Mouse (Mus musculus) hematopoietic stem cell, adult 5-6 weeks (primary cell): ENCODE measurements around the gene Prr5l. TPM values are rescaled to one million over a fixed set of nuclear protein-coding genes. Genes with fewer than 3 reads are reported as not detected.
A peak's percentile ranks its signal among the peaks of the same experiment; 100 is the strongest.
"Not testable (repeated sequence)": the region's sequence is repeated elsewhere in the genome, so short reads cannot be mapped to it uniquely, and the experiment has no call there.

Source experiments
- ATAC-seq, 2 experiments: fragments of 125-278 bp in 1 of 2; replicated peaks in 1 of 2; 2 replicates each; pipeline ENCODE4 v1.8.0; 2016 to 2017; ENCODE audit warnings: inconsistent platforms in 2 of 2, mild to moderate bottlenecking in 2 of 2, moderate number of reproducible peaks in 2 of 2, low read depth in 1 of 2, moderate TSS enrichment in 1 of 2; ENCODE audit not compliant: low FRiP score in 2 of 2, poor library complexity in 2 of 2, severe bottlenecking in 2 of 2, insufficient read depth in 1 of 2, low TSS enrichment in 1 of 2
- total RNA-seq: library from RNA; stranded (forward); fragments of 172-1452, 232-1000 nt; gene quantifications from 2 replicates; pipeline ENCODE4 v1.2.3, GENCODE M21; 2017

Gene Prr5l
- total RNA-seq, 1 experiment from 2014 or later: 0.69 TPM

- ATAC-seq: no peak
Observed at GRCm38 (mm10) chr2:101754939-101755555, 127.8 kb downstream of the Prr5l start.

DNA sequence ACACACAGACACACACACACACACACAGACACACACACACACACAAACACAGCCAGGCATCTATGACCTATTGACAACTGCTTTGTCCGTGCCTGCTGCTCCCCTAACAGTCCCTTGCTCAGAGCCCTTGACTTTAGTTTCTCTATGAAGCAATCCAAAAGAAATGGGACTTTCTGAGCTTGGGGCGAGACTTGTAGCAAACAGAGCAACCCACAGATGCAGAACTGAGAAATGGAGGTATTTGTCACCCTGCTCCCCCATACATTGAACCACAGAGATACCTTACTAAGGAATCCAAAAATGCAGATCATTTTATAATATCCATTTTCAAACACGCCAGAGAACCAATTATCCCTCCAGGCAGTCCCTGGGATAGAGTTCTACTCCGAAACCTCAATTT lies 128.4 kb downstream of the Prr5l start:
- ATAC-seq: no peak

GRCm38 (mm10) chr2:101752979-101753378 lies 129.8 kb downstream of the Prr5l start:
- no peak for ATAC-seq

- ATAC-seq: peak; percentile 39 to 41; a peak in 2 of 4 replicates
Observed at GRCm38 (mm10) chr2:101752402-101752801, 130.4 kb downstream of the Prr5l start.

DNA sequence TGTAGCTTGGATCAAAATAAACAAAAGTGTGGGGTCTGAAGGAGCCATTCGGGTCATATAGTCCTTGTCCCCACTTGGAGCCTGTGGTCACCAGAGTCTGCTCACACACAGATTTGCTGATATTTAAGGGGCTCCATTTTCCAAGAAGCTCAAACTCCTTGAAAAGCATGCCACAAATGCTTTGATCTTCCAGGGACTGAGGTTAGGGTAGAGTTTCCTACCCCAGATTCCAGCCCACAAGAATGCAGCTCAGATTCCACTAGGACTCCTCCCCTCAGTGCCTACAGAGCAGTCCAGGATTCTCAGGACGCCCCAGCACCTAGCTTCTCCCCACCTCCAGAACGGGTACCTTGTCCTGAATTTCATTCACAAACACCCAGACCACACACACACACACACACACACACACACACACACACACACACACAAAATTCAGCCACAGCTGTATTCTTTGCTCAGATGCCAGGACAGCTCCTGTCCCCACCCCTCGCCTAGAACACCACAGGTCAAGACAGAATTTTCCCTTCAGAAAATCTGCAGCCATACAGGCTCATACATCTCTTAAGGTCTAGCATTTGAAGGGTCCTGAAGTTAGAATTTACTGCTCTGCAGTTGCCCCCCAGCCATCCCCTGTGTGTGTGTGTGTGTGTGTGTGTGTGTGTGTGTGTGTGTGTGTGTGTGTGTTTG lies 131.4 kb downstream of the Prr5l start:
- no peak for ATAC-seq

- no peak for ATAC-seq
Observed at GRCm38 (mm10) chr2:101746537-101746936, 136.3 kb downstream of the Prr5l start.

- not testable (repeated sequence) for ATAC-seq
Observed at GRCm38 (mm10) chr2:101745656-101746055, 137.2 kb downstream of the Prr5l start.

GRCm38 (mm10) chr2:101742072-101742860 lies 140.6 kb downstream of the Prr5l start:
- ATAC-seq: no peak

- no peak for ATAC-seq
Observed at GRCm38 (mm10) chr2:101741653-101742052, 141.2 kb downstream of the Prr5l start.

DNA sequence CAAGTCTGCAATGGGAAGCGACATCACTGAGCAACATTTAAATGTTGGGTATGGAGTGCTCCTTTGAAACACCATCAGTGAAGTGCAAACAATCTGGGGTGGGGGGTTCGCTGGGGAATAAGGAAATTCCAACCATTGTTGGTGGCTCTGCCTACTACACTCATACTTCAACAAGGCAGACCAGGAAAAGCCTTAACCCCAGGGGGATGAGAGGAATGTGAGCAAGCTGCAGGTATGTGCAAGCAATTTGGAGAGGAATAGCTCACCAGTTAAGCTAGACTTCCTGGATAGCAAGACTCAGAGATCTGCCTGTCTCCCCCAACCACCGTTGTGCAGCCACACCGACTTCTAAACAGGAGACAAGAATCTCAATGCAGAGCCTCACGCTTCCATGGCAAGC lies 142.9 kb downstream of the Prr5l start:
- ATAC-seq: no peak

GRCm38 (mm10) chr2:101733564-101733963 lies 149.3 kb downstream of the Prr5l start:
- no peak for ATAC-seq

- peak; percentile 98 to 99 for ATAC-seq
Observed at GRCm38 (mm10) chr2:101732777-101733210, 150.0 kb downstream of the Prr5l start.

DNA sequence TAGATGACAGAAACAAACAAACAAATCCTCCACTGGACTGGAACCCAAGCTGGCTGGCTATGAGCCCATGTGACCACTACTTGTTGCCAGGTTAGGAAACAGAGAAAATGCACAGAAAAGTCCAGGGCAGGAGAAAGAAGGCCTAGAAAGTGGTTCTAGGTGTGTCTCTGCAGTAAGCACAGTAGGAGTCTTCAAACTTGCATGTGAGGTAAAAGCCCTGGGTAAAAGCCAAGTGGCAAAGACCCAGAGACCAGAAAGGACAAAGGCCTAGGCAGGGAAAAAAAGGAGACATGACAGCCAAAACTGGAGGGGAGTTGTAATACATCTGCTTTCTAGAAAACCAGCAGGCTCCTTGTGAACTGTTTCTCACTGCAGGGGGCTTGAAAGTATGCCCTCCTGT lies 151.9 kb downstream of the Prr5l start:
- no peak for ATAC-seq

DNA sequence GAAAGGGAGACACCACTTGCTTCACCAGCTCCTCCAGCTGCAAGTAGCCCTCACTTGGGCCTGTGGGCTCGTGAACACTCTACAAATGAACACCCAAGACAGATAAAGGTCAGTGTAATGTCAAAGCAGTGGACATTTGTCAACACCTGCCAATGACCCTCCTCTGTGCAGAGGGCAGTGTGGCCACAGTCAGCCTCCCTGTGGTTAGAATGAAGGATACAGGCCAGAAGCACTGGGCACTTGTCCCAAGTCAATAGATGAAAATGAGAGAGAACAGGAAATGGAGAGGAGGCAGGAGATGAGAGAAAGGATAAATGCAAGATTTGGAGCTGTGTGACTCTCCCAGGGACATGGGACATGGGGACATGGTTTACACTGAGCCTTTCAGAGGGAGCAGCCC lies 153.4 kb downstream of the Prr5l start:
- no peak for ATAC-seq

DNA sequence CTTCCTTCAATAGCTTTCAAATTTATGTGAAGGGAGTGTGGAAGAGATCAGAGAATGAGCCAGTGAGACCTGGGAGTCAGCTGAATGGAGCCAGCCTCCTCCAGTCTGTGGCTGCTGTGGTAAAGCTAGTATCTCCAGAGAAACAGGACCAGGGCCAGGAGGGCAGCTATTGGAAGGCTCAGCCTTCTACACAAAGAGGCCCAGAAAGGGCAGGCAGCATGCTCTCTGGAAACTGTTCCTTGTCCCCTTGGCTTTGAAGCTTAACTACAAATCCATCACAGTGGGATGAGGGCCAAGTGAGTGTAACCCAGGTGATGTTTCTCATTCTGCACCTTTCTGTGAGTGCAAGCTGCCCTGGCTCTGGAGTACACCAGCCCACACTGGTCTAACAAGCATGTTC lies 155.0 kb downstream of the Prr5l start:
- ATAC-seq: no peak

- no peak for ATAC-seq
Observed at GRCm38 (mm10) chr2:101723333-101723881, 159.4 kb downstream of the Prr5l start.

DNA sequence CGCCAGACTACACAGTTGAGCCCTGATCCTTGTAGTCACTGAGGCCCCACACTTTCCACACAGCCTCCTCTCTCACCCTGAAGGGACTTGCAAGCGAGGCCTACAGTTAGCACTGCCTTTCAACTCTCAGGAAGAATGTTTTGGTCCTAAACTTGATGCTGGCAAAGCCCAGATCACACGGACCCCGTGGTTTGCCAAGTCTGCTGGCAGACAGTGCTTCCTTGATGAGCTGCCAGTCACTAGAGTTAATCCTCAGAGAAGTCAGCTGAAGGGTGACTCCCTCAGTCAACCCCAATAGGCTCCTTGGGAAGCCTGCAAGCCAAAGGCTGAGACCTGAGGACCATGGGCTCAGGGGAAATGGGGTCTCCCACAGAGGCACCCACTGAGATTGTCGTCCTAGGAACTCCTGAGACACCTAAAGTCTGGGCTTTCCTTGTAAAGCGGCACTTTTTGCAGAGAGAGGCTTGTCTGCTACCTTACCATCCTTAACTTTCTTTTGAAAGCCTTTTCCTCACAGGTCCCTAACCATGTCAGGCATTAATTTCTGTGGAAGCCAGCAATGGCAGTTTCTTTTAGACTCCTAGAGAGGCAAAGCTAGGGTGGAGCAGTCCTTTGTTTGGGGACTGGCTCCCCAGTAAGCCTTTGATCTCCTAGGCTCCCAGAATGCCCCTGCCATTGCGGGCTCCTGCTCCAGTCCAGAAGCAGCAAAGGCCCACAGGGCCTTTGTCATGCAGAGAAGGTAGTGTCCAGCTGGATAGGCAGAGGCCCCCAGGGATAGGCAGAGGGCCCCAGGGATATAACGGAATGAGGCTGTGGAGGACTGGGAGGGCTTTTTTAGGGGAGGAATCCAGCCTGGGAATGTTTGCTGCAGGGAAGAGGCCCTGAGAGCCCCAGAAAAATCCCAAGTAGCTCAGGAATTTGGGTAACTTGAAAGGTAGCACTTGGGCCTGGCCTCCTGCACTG lies 160.2 kb downstream of the Prr5l start:
- ATAC-seq: no peak
